Mouse (Mus musculus): ENCODE measurements around the gene Krtcap3.

- TF ChIP-seq EP300 (IDR thresholded peaks at IDR 0.05; ENCODE audit: insufficient read depth, low read depth, low read length) (no peak), POLR2A (IDR thresholded peaks at IDR 0.05; ENCODE audit: insufficient read depth, low read depth, low read length) (no peak)
Measured at GRCm38 (mm10) chr5:31219474-31219873, 32.0 kb upstream of the Krtcap3 start.
